Mouse (Mus musculus) liver, postnatal 0 days (tissue): ENCODE data around the gene Mafk.

ENCODE experiments used
- CTCF ChIP-seq: sonication (generic); IDR thresholded peaks from 2 replicates; pipeline ENCODE4 v1.5.1; 2016; ENCODE audit warnings: antibody characterized with exemption, low read depth
- EP300 ChIP-seq: IDR thresholded peaks from 2 replicates; pipeline ENCODE4 v1.6.1; 2016; ENCODE audit warnings: antibody characterized with exemption, low read depth, mild to moderate bottlenecking

DNA sequence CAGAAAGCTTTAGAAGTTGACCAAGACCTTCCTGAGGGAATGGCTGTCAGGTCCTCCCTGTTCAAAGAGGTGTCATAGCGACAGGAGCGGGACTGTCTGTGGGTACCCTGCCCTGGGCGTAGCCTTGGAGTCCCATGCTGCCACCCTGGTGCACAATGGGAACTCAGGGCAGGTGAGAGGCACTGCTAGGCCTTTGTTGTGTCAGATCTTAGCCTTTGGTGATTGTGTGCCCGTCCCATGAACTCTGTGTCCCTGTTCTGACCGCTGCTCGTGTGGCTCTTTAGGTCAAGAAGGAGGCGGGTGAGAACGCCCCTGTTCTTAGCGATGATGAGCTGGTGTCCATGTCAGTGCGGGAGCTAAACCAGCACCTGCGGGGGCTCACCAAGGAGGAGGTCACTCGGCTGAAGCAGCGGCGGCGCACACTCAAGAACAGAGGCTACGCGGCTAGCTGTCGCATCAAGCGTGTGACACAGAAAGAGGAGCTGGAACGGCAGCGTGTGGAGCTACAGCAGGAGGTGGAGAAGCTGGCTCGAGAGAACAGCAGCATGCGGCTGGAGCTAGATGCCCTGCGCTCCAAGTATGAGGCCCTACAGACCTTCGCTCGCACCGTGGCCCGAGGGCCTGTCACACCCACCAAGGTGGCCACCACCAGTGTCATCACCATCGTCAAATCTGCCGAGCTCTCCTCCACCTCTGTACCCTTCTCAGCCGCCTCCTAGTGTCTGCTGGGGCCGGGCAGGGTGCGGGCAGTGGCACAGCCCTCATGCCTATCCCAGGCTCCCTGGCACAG is 8.7 kb downstream of the Mafk start:
- TF ChIP-seq CTCF (no peak), EP300 (no peak)
